Mouse (Mus musculus) ovary, adult 18-20 months (tissue): Measurements from ENCODE around the gene Cd86.

ENCODE experiments used
- DNase-seq: peaks from one replicate; pipeline ENCODE4 v3.0.0; 2022; ENCODE audit warnings: low spot score, mixed read lengths

Cd86 gene

DNA sequence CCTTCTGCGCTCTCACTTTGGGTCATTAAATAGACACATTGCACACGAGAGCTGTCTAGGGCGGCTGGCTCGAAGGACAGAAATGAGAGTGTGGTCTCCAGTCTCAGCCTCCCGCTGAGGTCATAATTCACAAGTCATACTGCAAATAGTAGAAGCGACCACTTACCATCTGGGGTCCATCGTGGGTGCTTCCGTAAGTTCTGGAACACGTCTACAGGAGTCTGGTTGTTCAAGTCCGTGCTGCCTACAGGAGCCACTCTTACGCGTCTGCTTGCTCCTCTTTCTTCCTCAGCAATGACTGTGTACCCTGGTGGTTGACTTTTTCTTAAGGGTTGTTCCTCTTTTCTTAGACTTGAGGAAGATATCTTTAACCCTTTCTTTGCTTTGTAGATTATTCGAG, at the start of gene Cd86:
TSS of gene Cd86 (minus strand) at position 300 of the 400 bp plus-strand sequence.
- no peak for DNase-seq

DNA sequence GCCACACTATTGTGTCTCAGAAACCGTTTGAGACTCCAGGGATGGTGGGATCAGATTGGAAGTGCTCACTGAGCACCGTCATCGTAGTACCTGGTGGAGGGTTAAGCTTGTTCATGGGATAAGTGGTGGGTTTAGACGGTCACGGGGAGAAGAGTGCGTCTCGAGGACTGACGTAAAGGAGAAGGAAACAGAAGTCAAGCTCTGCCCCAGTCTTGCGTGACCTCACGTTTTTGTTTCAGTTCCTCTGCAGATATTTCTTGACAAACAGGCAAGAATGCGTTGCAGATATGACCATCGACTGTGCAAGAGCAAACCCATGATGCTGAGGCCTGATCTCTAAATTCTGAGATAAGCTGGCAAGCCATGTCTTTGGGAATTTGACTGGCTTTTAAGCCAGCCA, 45.9 kb upstream of the Cd86 start:
- no peak for DNase-seq

DNA sequence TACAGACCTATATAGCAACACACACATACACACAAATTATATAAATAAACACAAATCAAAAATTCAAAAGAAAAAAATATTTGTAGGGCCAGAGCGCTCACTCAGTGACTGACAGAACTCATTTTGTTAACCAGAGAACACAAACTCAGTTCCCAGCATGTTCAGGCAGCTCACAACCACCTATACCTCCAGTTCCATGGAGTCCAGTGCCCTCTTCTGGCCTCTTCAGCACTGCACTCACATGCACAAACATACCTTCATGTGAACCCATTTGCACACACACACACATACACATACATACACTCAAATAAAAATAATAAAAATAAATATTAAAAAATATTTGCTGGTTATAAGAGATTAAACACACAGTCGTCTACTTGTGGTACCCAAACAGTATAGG, 44.9 kb upstream of the Cd86 start:
- no peak for DNase-seq

DNA sequence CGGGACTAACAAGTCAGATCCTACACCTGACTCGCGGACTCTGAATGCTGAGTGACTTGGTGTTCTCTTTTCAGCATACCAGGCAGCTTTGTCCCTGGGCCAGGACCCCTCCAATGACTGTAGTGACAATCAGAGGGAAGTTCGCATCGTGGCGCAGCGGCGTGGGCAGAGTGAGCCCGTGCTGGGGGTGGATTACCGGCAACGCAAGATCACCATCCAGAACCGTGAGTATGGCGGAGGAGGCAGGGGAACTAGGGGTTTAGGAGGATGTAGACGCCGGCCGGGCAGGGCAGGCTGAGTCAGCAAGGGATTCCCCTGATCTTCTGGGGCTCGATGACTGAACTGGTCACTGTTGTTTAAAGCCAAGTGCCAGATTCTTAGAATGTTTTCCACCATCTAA, 43.5 kb upstream of the Cd86 start:
- no peak for DNase-seq

DNA sequence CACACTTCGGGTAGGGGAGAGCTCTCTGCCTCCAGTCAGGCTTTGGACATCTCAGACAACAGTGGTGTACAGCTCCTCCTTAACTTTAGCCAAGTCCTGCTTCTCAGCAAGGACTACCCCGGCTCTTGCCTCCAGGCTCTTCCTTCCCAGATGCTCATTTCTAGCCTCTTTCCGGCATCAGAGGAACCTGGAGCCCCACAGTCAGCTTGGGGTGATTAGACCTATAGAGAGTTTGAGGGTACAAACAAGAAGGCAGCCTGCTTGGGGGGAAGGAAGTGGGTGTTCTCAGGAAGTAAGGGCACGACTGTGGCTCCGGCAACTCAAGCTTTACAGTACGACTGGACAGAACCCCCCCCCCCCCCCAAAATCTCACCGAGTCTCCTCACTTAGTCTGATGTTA, 42.9 kb upstream of the Cd86 start:
- no peak for DNase-seq

DNA sequence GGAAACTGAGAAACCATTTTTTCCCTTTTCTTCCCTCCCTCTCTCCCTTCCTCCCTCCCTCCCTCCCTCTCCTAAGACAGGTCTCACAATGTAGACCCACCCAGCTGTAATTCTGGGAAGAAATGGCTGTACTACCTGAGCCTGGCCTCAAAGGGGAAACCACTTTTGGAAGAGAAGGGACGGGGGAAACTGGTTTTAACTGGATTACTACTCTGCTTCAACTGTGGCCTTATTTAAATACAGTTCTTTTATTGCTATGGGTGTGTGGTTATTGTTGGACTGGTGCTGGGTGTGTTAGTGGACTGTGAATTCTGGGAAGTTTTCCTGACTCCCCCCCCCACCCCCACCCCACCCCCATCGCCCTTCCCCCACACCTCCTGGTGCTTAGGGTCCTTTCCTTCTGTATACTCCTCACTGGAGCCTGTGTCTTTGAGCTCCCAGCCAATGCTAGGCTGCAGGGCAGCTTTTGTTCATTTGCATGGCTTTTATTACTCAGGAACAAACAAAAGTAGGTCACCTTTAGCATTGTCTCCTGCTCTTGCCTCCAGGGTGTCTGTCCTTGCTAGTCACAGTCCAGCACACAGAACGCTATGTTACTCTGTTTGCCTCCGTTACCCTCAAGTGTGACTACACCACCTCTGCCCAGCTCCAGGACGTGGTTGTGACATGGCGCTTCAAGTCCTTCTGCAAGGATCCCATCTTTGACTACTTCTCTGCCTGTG, 42.0 kb upstream of the Cd86 start:
- no peak for DNase-seq

- no peak for DNase-seq
These were observed 34.6 kb upstream of the Cd86 start for GRCm38 (mm10) chr16:36700484-36700883.

- no peak for DNase-seq
These were observed 31.4 kb upstream of the Cd86 start for GRCm38 (mm10) chr16:36697331-36697730.

DNA sequence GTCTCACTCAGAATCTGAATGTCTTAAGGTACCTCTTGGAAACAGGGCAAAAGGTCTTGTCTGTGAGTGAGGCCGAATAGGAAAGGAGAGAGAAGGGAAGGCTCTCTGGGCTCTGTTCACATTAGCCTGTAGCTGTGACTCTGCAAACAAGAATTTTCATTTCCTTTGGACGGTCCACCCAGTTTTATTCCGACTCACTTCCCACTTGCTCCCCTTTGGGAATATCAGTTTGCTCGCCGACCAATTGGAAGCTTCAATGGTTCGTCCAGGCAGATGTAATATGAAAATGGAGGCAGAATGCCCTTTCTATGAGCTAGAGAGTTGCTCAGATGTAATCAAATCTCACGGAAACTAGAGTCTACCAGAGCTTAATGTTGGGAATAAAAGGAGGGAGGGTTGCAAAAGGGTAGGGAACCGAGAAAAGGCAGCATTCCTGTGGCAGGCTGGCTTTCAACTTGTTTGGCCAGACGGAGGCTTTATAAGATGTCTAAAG, 29.0 kb upstream of the Cd86 start:
- no peak for DNase-seq

DNA sequence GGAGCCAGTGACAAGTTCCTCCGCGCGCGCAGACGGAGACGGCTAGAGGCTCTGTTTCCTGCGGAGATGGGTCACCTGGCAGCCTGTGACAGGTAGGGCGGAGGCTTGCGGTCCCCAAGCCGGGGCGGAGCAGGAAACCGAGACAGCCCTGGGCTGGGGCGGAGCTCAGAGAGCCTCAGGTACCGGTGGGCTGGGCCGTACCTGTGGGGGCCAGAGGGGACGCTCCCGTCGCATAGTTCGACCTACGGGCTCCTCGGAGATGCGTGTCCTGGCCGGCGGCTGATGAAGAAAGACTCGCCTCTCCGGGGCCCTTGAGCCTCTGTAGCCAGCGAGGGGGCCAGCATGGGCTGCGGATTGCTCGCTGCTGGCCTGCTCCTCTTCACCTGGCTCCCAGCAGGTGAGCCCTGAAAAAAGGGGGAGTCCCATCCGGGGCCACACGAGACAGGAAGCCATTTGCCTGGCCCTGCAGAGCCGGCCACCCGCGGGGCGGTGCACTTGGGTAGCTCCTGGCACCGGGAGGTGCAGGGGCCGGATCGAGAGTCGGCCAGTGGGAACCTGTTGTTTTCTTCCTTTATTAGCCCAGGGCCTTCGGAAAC, 28.0 kb upstream of the Cd86 start, which contains the start of gene Ildr1:
TSS of gene Ildr1 (plus strand) at position 161 of the 596 bp plus-strand sequence.
- no peak for DNase-seq

- DNase-seq, result no peak
These were observed 25.6 kb upstream of the Cd86 start for GRCm38 (mm10) chr16:36691484-36691883.

DNA sequence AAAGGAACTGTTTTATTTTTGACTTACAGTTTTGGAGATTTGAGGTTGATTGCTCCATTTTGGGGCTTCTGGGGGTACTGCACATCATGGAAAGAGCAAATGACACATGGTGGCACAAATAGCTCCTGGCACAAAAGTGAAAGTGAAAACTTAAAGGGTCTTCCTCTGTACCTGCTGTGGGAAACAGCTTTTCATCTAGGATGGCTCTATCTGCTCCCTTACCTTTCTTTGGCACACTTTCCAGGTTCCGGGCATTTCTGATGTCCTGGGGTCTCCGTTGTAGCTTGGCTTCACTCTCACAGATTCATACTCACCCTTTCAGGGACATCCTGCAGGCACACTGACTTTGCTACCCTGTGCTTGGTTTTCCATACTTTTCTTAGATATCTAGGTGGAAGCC, 22.2 kb upstream of the Cd86 start:
- DNase-seq, result no peak

DNA sequence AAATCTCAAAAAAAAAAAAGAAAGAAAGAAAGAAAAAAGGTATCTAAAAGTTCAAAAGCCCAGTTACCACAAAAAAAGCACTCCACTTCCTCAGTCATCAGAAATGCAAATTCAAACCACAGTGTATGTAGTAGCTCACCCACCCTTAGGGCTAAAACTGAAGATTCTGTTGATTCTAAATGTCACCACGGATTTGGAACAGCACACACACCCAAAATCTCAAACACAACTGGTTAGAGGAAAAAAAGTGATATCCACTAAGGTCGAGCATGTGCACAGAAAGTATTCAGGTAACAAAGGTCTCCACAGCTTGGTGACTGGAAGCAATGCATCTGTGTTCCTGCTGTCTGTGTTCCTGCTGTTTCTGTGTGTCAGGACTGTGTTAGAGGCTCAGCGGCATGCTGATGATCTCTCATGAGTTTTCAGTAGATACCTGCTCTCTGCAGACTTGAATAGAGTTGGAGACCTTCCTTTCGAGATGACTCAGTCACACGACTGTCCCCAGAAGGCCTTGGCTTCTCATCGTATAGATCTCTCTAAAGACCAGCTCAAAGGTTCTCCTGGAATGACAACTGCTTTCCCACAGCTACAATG, 18.5 kb upstream of the Cd86 start:
- DNase-seq, result no peak

DNA sequence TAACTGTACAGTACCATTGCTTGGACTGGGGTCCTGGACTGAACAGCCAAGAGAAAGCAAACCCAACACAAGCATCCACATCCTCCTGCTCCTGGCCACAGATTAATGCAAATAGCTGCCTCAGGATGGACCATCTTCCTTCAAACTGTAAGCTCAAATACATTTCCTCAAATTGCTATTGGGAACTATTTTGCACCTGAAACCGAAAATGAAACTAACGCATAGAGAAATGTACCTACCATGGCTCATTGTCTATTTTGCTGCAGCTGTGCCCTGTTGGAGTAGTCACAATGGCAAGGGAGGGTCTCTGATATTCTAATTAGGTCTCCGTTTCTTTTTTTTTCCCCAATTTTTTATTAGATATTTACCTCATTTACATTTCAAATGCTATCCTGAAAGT, 15.9 kb upstream of the Cd86 start:
- DNase-seq, result no peak

- no peak for DNase-seq
These were observed 10.0 kb upstream of the Cd86 start for GRCm38 (mm10) chr16:36675902-36676301.

DNA sequence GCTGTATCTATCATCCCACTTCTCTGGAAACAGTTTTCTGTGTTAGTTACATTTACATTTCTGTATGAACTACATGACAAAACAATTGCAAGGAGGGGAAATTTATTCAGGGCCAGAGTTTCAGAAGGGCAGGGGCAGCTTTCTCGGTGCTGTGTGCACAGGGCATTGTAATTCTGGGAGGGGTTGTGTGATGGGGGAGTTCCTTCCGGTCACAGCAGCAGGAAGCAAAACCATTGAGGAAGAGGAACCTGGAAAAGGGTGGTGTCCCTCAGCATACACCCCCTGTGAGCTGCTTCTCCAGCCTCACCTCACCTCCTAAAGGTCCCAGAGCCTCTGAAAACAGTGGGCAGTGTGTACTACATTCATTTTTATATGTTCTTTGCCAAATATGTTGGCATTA, 9.4 kb upstream of the Cd86 start:
- no peak for DNase-seq

GRCm38 (mm10) chr16:36674457-36675204, 8.8 kb upstream of the Cd86 start:
- no peak for DNase-seq

DNA sequence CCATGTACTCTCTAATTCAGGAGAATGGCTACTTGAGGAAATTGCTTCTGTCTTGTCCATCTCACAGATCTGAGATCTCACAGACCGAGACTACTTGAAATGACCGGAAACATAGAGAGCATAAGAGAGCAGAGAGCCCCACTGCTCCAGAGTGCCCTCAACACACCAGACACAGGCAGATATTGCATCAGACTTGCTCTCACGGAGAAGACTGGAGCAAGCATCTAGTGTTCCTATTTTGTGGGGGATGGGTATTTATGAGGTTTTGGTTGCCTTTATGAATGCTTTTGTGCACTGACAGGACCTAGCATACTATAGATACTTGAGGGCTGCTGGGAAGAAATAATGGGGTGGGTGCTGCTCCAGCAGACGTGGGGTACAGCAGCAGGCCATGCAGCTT, 7.3 kb upstream of the Cd86 start:
- no peak for DNase-seq

- no peak for DNase-seq
These were observed 4.7 kb upstream of the Cd86 start for GRCm38 (mm10) chr16:36670590-36670989.

- no peak for DNase-seq
These were observed 652 bp upstream of the Cd86 start for GRCm38 (mm10) chr16:36666448-36667017.

- DNase-seq, result no peak
These were observed 2.4 kb downstream of the Cd86 start for GRCm38 (mm10) chr16:36663484-36663883.

- no peak for DNase-seq
These were observed 4.6 kb downstream of the Cd86 start for GRCm38 (mm10) chr16:36661330-36661729.
